Mouse (Mus musculus): ENCODE results near the gene Grb10. TPM values are rescaled to one million over a fixed set of nuclear protein-coding genes. Genes with fewer than 3 reads are reported as not detected.

Grb10 gene
- polyA plus RNA-seq, 1 experiment from 2014 or later: 39.4 TPM

GRCm38 (mm10) chr11:11901509-11901908 lies 137.0 kb downstream of the Grb10 start:
- Histone ChIP-seq H3K9ac (replicated peaks; ENCODE audit: low read depth, low read length) (no peak overlapping the region), H3K27ac (ENCODE audit: low read depth, low read length) (no peak overlapping the region), H3K4me1 (ENCODE audit: control insufficient read depth, insufficient read depth, low read length) (no peaks in the 10 kb centered on the region), H3K4me2 (ENCODE audit: low read depth, low read length) (no peak overlapping the region), H3K36me3 (ENCODE audit: control insufficient read depth, insufficient read depth, low read length) (no peaks in the 10 kb centered on the region), H3K4me3 (ENCODE audit: low read depth, low read length) (no peak overlapping the region), H3K9me3 (ENCODE audit: control insufficient read depth, low read length) (no peaks in the 10 kb centered on the region), H3K27me3 (ENCODE audit: control insufficient read depth, insufficient read depth, low read length) (no peaks in the 10 kb centered on the region)
- ATAC-seq (ENCODE audit: low read depth): no peak
- WGBS: 83% methylated on average over 5 of the region's 5 CpGs

- Histone ChIP-seq H3K27ac (ENCODE audit: low read depth, low read length) (no peak overlapping the region), H3K9ac (replicated peaks; ENCODE audit: low read depth, low read length) (no peak overlapping the region), H3K9me3 (ENCODE audit: control insufficient read depth, low read length) (no peaks in the 10 kb centered on the region), H3K4me1 (ENCODE audit: control insufficient read depth, insufficient read depth, low read length) (no peaks in the 10 kb centered on the region), H3K4me3 (ENCODE audit: low read depth, low read length) (no peak overlapping the region), H3K27me3 (ENCODE audit: control insufficient read depth, insufficient read depth, low read length) (no peaks in the 10 kb centered on the region), H3K36me3 (ENCODE audit: control insufficient read depth, insufficient read depth, low read length) (no peaks in the 10 kb centered on the region), H3K4me2 (ENCODE audit: low read depth, low read length) (no peak overlapping the region)
- 91% methylated on average over 3 of the region's 3 CpGs for WGBS
- ATAC-seq (ENCODE audit: low read depth): no peak
These were observed 140.0 kb downstream of the Grb10 start for GRCm38 (mm10) chr11:11898496-11898895.

GRCm38 (mm10) chr11:11897645-11898357 lies 140.7 kb downstream of the Grb10 start, which contains the start of gene Ddc:
Ddc (minus strand) TSS chr11:11898144.
- Histone ChIP-seq H3K36me3 (ENCODE audit: control insufficient read depth, insufficient read depth, low read length) (no peaks in the 10 kb centered on the region), H3K9me3 (ENCODE audit: control insufficient read depth, low read length) (no peaks in the 10 kb centered on the region), H3K9ac (replicated peaks; ENCODE audit: low read depth, low read length) (no peak within 1 kb of the TSS), H3K27ac (ENCODE audit: low read depth, low read length) (no peak within 1 kb of the TSS), H3K27me3 (ENCODE audit: control insufficient read depth, insufficient read depth, low read length) (no peaks in the 10 kb centered on the region), H3K4me2 (ENCODE audit: low read depth, low read length) (no peak within 1 kb of the TSS), H3K4me3 (ENCODE audit: low read depth, low read length) (no peak within 1 kb of the TSS), H3K4me1 (ENCODE audit: control insufficient read depth, insufficient read depth, low read length) (no peaks in the 10 kb centered on the region)
- no peak for ATAC-seq (ENCODE audit: low read depth)
- 65% methylated on average over 12 of the region's 12 CpGs for WGBS

GRCm38 (mm10) chr11:11895479-11895878 lies 143.0 kb downstream of the Grb10 start:
- no peak overlapping the region for H3K9ac ChIP-seq (replicated peaks; ENCODE audit: low read depth, low read length)
- no peaks in the 10 kb centered on the region for H3K9me3 ChIP-seq (ENCODE audit: control insufficient read depth, low read length)
- H3K27me3 ChIP-seq (ENCODE audit: control insufficient read depth, insufficient read depth, low read length): no peaks in the 10 kb centered on the region
- no peak overlapping the region for H3K4me2 ChIP-seq (ENCODE audit: low read depth, low read length)
- H3K4me1 ChIP-seq (ENCODE audit: control insufficient read depth, insufficient read depth, low read length): no peaks in the 10 kb centered on the region
- no peaks in the 10 kb centered on the region for H3K36me3 ChIP-seq (ENCODE audit: control insufficient read depth, insufficient read depth, low read length)
- no peak for ATAC-seq (ENCODE audit: low read depth)
- WGBS: 96% methylated on average over 2 of the region's 2 CpGs
- H3K27ac ChIP-seq (ENCODE audit: low read depth, low read length): no peak overlapping the region
- no peak overlapping the region for H3K4me3 ChIP-seq (ENCODE audit: low read depth, low read length)

- no peaks in the 10 kb centered on the region for H3K4me1 ChIP-seq (ENCODE audit: control insufficient read depth, insufficient read depth, low read length)
- no peaks in the 10 kb centered on the region for H3K36me3 ChIP-seq (ENCODE audit: control insufficient read depth, insufficient read depth, low read length)
- H3K4me3 ChIP-seq (ENCODE audit: low read depth, low read length): no peak overlapping the region
- no peak overlapping the region for H3K27ac ChIP-seq (ENCODE audit: low read depth, low read length)
- no peak overlapping the region for H3K4me2 ChIP-seq (ENCODE audit: low read depth, low read length)
- H3K9me3 ChIP-seq (ENCODE audit: control insufficient read depth, low read length): no peaks in the 10 kb centered on the region
- H3K27me3 ChIP-seq (ENCODE audit: control insufficient read depth, insufficient read depth, low read length): no peaks in the 10 kb centered on the region
- WGBS: 79% methylated on average over 1 of the region's 1 CpGs
- H3K9ac ChIP-seq (replicated peaks; ENCODE audit: low read depth, low read length): no peak overlapping the region
- ATAC-seq (ENCODE audit: low read depth): no peak
These were observed 144.7 kb downstream of the Grb10 start for GRCm38 (mm10) chr11:11893769-11894168.

GRCm38 (mm10) chr11:11892993-11893602 lies 145.4 kb downstream of the Grb10 start:
- H3K4me1 ChIP-seq (ENCODE audit: control insufficient read depth, insufficient read depth, low read length): no peaks in the 10 kb centered on the region
- no peak overlapping the region for H3K27ac ChIP-seq (ENCODE audit: low read depth, low read length)
- H3K9me3 ChIP-seq (ENCODE audit: control insufficient read depth, low read length): no peaks in the 10 kb centered on the region
- H3K27me3 ChIP-seq (ENCODE audit: control insufficient read depth, insufficient read depth, low read length): no peaks in the 10 kb centered on the region
- 70% methylated on average over 10 of the region's 10 CpGs for WGBS
- ATAC-seq (ENCODE audit: low read depth): no peak
- no peak overlapping the region for H3K4me2 ChIP-seq (ENCODE audit: low read depth, low read length)
- H3K36me3 ChIP-seq (ENCODE audit: control insufficient read depth, insufficient read depth, low read length): no peaks in the 10 kb centered on the region
- H3K4me3 ChIP-seq (ENCODE audit: low read depth, low read length): no peak overlapping the region
- no peak overlapping the region for H3K9ac ChIP-seq (replicated peaks; ENCODE audit: low read depth, low read length)

GRCm38 (mm10) chr11:11891832-11892231 lies 146.7 kb downstream of the Grb10 start:
- no peaks in the 10 kb centered on the region for H3K9me3 ChIP-seq (ENCODE audit: control insufficient read depth, low read length)
- no peak overlapping the region for H3K4me2 ChIP-seq (ENCODE audit: low read depth, low read length)
- H3K36me3 ChIP-seq (ENCODE audit: control insufficient read depth, insufficient read depth, low read length): no peaks in the 10 kb centered on the region
- ATAC-seq (ENCODE audit: low read depth): no peak
- no peak overlapping the region for H3K9ac ChIP-seq (replicated peaks; ENCODE audit: low read depth, low read length)
- H3K27me3 ChIP-seq (ENCODE audit: control insufficient read depth, insufficient read depth, low read length): no peaks in the 10 kb centered on the region
- H3K27ac ChIP-seq (ENCODE audit: low read depth, low read length): no peak overlapping the region
- no peaks in the 10 kb centered on the region for H3K4me1 ChIP-seq (ENCODE audit: control insufficient read depth, insufficient read depth, low read length)
- no peak overlapping the region for H3K4me3 ChIP-seq (ENCODE audit: low read depth, low read length)

- no peak overlapping the region for H3K4me2 ChIP-seq (ENCODE audit: low read depth, low read length)
- no peak overlapping the region for H3K9ac ChIP-seq (replicated peaks; ENCODE audit: low read depth, low read length)
- WGBS: 44% methylated on average over 10 of the region's 10 CpGs
- 0 out of 2 replicates have a peak overlapping the region, but pooled peaks have one; percentile 0 for H3K27ac ChIP-seq (ENCODE audit: low read depth, low read length)
- H3K4me1 ChIP-seq (ENCODE audit: control insufficient read depth, insufficient read depth, low read length): no peaks in the 10 kb centered on the region
- H3K9me3 ChIP-seq (ENCODE audit: control insufficient read depth, low read length): no peaks in the 10 kb centered on the region
- H3K4me3 ChIP-seq (ENCODE audit: low read depth, low read length): no peak overlapping the region
- H3K27me3 ChIP-seq (ENCODE audit: control insufficient read depth, insufficient read depth, low read length): no peaks in the 10 kb centered on the region
- no peak for ATAC-seq (ENCODE audit: low read depth)
- no peaks in the 10 kb centered on the region for H3K36me3 ChIP-seq (ENCODE audit: control insufficient read depth, insufficient read depth, low read length)
These were observed 148.2 kb downstream of the Grb10 start for GRCm38 (mm10) chr11:11890139-11890741.

GRCm38 (mm10) chr11:11888727-11889126 lies 149.8 kb downstream of the Grb10 start:
- 86% methylated on average over 3 of the region's 3 CpGs for WGBS
- no peaks in the 10 kb centered on the region for H3K27me3 ChIP-seq (ENCODE audit: control insufficient read depth, insufficient read depth, low read length)
- no peaks in the 10 kb centered on the region for H3K36me3 ChIP-seq (ENCODE audit: control insufficient read depth, insufficient read depth, low read length)
- H3K9me3 ChIP-seq (ENCODE audit: control insufficient read depth, low read length): no peaks in the 10 kb centered on the region
- ATAC-seq (ENCODE audit: low read depth): no peak
- no peak overlapping the region for H3K9ac ChIP-seq (replicated peaks; ENCODE audit: low read depth, low read length)
- H3K4me2 ChIP-seq (ENCODE audit: low read depth, low read length): no peak overlapping the region
- no peak overlapping the region for H3K4me3 ChIP-seq (ENCODE audit: low read depth, low read length)
- H3K4me1 ChIP-seq (ENCODE audit: control insufficient read depth, insufficient read depth, low read length): no peaks in the 10 kb centered on the region
- H3K27ac ChIP-seq (ENCODE audit: low read depth, low read length): no peak overlapping the region
